Mouse (Mus musculus) brown adipose tissue, adult 24 weeks (tissue): Measurements from ENCODE around the gene Utp3. TPM values are rescaled to one million over a fixed set of nuclear protein-coding genes. Genes with fewer than 3 reads are reported as not detected.
A peak's percentile ranks its signal among the peaks of the same experiment; 100 is the strongest.

Source experiments
- H3K27ac ChIP-seq: fragments of 200-500 bp; replicated peaks from 2 replicates; pipeline ENCODE4 v1.5.1; 2012; ENCODE audit warnings: low read depth, mild to moderate bottlenecking, low read length
- H3K4me1 ChIP-seq: fragments of 200-500 bp; 2 replicates; pipeline ENCODE4 v1.6.1; 2012; ENCODE audit warnings: low read length, mixed read lengths; ENCODE audit not compliant: control insufficient read depth, insufficient read depth, insufficient read length
- H3K4me3 ChIP-seq: fragments of 200-500 bp; 2 replicates; pipeline ENCODE4 v1.5.1; 2012; ENCODE audit warnings: low read depth, mild to moderate bottlenecking, low read length, moderate library complexity; ENCODE audit not compliant: insufficient read depth
- polyA plus RNA-seq: library from polyadenylated mRNA; stranded (reverse); fragments of >200 nt; gene quantifications from 2 replicates; pipeline ENCODE4 v1.2.4, GENCODE M21; 2012; ENCODE audit not compliant: missing spikeins, insufficient read depth, insufficient read length

The Utp3 gene
- polyA plus RNA-seq, 1 experiment = 20.9 TPM

DNA sequence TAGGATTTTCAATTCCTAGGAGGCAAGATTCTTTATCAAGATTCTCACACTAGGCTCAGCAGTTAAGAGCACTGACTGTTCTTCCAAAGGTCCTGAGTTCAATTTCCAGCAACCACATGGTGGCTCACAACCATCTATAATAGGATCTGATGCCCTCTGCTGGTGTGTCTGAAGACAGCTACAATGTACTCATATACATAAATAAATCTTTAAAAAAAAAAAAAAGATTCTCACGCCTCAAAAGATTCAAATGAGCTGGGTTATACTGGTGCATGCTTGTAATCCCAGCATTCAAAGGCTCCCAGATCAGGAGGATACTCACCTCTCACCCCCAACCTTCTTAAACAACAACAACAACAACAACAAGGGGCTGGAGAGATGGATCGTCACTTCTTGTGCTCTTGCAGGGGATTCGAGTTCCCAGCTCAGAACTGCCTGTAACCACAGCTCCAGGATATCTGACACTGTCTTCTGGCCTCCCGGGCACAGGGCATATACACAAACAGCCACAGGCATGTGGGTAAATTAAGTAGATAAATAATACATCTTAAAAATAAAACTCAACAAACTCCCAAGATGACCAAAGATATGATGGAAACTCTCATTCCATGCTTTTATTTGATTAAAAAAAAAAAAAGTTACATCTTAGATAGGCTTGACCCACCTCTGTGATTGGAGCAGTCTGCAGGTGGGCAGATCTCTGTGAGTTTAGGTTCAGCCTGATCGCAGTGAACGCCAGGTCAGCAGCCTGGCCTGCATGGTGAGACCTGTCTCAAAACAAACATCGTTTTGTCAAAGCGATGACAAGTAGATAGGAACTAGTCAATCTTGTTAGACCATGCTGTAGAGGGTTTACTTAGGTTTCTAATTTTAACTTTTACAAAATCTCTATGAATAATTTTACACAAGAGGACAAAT lies 8.9 kb downstream of the Utp3 start:
- Histone ChIP-seq H3K4me3 (no peak overlapping the region), H3K27ac (no peak overlapping the region), H3K4me1 (no peaks in the 10 kb centered on the region)

DNA sequence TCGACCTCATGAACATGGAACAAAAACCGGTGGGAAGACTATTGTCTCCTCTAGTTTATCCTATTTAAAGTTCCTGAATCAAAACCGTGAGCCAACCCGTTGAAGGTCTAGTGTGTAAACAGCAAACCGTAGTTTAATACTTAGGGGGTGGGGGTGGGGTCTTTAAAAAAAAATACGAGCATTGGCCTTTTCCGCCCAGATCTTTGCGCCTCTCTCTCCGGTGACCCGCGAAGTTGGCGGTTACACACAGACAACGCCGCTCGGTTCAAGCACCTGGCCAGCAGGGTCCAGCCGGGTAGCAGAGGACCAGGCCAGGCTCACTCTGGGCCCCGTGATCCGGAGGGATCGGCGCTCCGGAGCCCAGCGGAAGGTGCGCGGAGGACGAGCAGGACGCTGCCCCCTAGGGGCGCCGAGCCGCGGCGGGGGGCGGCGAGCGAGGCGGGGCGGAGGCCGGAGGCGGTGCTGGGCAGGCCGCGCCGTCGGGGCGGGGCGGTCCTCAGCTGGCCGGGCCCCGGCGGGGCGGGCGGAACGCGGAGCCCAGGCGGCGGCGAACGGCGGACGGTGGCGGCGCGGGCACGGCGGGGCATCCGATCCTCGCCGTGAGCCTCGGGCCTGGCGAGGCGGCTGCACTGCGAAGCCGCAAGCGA lies 10.4 kb downstream of the Utp3 start, which contains the start of gene Rufy3:
Rufy3 (plus strand) TSS at position 540 of the 647 bp plus-strand sequence.
- Histone ChIP-seq H3K4me3 (peak within 1 kb of the TSS; percentile 80), H3K27ac (peak within 1 kb of the TSS; percentile 86), H3K4me1 (no peaks in the 10 kb centered on the region)

DNA sequence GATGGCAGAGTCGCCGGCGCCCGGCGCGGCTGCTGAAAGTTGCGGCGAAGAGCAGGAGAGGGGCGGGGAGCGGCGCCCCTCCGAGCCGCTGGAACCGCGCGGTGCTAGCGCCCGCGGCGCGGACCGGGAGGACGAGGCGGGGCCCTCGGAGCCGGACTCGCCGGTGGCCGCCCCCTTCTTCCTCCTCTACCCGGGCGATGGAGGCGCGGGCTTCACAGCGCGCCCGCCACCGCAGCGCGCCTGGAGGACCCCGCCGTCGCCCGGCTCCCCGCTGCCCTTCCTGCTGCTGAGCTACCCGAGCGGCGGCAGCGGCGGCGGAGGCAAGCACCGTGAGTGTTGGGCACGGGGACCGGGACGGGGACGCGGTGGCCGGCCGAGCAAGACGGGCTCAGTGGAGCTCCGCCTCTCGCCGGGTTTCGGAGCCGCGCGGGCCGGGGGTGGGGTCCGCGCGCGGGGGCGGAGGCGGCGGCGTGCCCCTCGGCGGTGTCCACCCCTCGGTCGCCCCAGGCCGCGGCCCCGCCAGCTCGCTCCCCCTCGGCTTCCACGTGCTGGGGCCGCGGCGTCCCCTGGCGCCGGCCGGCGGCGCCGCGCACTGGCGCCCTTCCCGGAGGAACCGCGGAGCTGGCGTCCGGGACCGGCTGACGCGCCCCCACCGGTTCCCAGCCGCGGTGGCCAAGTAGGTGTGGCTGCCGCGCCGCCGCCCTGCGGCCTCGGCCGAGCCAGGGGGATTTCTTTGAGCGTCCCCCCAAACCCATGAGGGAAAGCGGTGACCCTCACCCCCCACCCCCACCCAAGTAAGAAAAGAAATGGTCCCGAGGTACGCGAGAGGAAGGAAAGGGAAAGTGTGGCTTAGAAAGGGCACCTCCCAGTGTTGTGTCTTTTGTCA lies 11.1 kb downstream of the Utp3 start:
- no peaks in the 10 kb centered on the region for H3K4me1 ChIP-seq
- peak overlapping the region; percentile 80 for H3K4me3 ChIP-seq
- H3K27ac ChIP-seq = peak overlapping the region; percentile 67

DNA sequence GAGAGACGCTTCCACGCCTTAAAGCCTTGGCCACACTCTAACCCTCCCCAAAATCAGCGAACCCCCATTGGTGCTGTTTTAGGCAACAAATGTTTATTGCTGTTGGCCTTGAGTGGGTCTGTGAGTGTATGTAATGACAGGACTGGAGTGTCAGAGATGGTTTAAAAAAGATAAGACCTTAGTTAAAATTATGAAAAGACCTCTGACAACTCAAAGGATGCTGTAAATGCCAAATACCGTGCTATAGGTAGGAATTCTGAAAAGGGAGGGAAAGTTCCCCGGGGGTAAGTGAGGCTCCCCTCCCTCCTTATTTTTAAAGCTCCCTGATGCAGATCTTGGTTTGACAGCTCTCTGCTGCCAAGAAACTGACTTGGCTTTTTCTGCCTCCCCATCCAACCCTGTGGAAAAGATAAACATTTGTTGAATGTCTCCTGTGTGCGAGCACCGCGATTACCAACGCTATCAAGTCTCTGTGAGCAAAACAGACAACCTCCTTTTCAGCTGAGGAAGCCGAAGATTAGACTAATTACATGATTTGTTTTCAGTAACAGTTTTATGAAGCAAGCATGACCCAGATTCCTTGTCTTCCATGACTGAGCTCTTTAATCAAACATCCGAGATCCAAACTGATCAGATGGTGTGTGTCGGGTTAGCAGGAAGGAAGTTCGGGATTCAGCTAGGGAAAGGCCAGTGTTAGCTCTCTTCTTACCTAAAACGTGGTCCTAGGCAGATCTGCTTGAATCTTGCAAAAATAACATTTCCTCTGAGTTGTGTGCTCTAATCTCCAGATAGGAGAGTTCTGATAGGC lies 12.0 kb downstream of the Utp3 start:
- Histone ChIP-seq H3K4me1 (no peaks in the 10 kb centered on the region), H3K4me3 (peak overlapping the region; percentile 80), H3K27ac (peak overlapping the region; percentile 60)

DNA sequence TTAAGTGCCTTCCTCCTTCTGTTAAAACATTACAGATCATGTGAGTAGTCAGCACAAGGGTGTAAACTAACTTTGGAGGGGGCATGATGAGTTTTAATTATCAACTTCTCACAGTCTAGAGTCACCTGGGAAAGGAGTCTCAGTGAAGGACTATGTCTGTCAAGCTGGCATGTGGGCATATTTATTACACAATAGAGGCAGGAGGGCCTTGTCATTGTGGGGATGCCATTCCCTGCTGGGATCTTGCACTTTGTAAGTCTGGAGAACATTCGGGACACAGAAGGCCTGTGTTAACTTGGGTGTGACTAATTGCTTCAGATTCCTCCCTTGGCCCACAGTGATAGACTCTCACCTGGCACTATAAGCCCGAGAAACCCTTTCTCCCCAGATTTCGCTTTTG lies 15.3 kb downstream of the Utp3 start:
- H3K27ac ChIP-seq = no peak overlapping the region
- H3K4me1 ChIP-seq = no peaks in the 10 kb centered on the region
- no peak overlapping the region for H3K4me3 ChIP-seq

DNA sequence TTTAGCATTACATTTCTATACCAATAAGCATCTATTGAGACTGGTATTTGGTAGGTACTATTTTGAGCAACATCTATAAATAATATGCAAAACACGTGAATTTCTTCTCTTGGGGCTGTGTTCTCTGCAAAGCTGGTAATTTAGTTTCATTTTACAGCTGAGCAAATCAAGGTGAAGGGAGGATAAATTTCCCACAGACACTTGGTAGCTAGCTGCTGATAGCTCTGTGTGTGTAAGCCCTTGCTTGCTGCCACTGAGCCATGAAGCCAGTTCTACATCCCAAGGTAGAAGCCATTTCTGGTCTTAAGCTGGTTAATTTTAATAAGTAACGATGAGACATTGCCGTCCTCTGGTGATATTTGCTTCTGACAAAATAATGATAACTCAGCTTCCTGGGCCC lies 20.6 kb downstream of the Utp3 start:
- no peak overlapping the region for H3K27ac ChIP-seq

DNA sequence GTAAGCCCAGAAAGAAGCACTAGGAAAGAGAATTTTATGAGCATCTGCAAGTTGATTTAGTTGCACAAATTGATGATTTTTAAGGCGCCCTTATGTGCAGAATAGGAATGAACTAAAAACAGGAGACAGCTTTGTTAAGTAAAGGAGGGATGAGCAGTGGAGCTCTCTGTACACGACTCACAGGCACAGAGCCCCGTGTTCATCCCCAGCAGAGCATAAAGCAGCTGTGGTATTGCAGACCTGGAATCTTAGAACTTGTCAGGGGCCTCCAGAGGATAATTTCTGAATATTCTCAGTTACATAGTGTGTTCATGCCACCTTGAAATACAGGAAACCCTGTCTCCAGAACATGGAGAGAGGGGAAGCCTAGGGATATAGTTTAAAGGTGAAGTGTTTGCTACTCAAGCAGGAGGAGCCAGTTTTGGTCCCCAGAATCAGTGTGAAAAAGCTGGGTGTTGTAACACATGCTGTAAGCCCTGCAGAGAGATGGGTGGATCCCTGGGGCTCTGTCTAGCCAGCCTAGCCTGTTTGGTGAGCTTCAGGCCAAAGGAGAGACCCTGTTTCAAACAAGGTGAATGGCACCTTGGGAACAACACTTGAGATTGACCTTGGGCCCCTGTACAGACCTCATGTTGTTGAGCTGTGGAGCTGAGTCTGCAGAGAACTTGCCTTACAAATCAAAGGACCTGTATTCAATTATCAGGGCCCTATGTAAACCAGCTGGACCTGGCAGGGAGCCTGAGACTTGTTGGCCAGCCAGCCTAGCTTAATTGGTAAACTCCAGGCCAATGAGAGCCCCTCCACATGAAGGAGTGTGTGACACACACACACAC lies 21.5 kb downstream of the Utp3 start:
- Histone ChIP-seq H3K4me3 (no peak overlapping the region), H3K4me1 (peaks cover 5% of the 10 kb centered on the region; the same call in 1 of the 2 replicates), H3K27ac (no peak overlapping the region)

More for the DNA sequence above, 20.6 kb downstream of the Utp3 start:
- peaks cover 5% of the 10 kb centered on the region; the same call in 1 of the 2 replicates for H3K4me1 ChIP-seq
- H3K4me3 ChIP-seq = no peak overlapping the region

DNA sequence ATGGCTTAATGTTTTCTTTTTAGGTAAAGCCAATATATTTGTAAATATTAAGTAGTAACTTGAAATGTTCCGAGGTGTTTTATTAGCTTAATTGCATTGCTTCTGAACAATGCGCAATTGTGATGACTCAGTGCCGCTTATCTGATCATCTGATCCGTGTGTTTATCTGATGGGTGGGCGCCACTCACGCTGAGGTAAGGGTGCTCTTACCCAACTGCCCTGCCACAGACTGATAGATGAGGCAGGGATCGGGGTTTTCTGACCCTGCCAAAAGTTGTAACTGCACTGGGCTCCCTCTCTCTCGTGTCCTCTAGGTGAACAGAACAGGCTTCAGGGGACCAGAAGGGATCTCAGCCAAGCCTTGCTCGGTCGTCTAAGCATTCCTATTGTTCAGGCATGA lies 26.4 kb downstream of the Utp3 start:
- Histone ChIP-seq H3K4me1 (peaks cover 5% of the 10 kb centered on the region; the same call in 1 of the 2 replicates), H3K4me3 (no peak overlapping the region), H3K27ac (no peak overlapping the region)

DNA sequence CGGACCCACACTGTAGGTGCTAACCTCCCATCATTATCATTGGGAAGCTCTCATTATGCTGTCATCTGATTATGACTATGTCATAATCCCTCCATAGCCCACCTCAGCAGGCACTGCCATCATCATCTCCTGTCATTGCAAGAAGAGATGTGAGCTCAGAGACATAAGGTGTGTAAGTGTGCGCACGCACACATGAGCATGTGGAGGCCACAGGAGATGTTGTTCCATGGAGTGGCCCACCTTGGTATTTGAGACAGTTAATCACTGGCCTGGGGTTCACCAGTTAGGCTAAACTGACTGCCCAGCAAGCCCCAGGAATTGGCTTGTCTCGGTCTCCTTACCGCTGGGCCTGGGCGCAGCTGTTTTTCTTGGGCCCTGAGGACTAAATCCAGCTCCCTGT lies 27.1 kb downstream of the Utp3 start:
- H3K27ac ChIP-seq = no peak overlapping the region
- 0 out of 2 replicates have a peak, but pooled peaks cover under 1% of the 10 kb centered on the region for H3K4me1 ChIP-seq
- H3K4me3 ChIP-seq = no peak overlapping the region

DNA sequence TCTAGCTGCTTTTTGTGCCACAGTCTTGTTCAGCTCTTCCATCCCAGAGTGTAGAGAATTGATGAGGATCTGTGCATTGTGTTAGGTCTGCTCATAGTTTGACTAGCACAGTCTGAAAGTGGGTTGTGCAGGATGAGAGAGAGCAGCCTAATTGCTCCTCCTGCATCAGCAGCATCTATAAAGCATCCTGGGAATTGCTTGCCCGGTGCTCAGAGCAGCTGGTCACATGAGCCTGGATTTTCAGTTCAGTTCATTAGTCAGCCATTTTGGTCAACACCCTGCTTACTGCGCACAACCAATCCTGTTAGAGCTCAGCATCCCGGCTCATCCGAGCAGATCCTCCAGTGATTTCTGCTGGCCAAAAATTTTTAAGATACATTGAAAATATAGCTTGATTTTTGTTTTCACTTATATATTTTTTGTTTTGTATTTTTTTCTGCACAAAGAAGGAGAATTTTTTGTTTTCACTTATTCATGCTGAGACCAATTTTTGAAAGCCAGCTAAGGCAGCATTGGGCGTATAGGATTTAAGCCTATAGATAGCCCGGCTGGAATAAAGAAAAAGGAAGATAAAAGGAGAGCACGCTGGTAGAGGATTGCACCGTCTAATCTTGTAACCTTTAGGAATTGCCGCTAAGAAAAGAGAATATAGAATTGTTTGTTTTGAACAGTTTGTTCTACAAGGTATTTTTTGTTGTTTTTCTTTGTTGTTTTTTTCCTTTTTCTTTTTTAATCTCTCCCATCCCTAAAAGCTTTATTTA lies 29.2 kb downstream of the Utp3 start:
- Histone ChIP-seq H3K4me3 (no peak overlapping the region), H3K27ac (no peak overlapping the region), H3K4me1 (peaks cover 7% of the 10 kb centered on the region; the same call in 1 of the 2 replicates)

DNA sequence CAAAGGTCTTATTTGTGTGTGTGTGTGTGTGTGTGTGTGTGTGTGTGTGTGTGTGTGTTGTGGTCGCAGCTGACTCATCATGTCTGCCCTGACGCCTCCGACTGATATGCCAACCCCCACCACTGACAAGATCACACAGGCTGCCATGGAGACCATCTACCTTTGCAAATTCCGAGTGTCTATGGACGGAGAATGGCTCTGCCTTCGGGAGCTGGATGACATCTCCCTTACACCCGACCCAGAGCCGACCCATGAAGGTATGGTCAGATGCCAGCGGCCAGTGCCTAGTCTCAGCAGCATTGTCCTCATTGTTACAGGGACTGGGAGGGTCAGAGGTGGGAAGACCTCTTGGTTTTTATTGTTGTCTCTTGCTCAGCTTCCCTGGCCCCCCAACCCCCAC lies 29.8 kb downstream of the Utp3 start:
- Histone ChIP-seq H3K27ac (no peak overlapping the region), H3K4me3 (no peak overlapping the region)

DNA sequence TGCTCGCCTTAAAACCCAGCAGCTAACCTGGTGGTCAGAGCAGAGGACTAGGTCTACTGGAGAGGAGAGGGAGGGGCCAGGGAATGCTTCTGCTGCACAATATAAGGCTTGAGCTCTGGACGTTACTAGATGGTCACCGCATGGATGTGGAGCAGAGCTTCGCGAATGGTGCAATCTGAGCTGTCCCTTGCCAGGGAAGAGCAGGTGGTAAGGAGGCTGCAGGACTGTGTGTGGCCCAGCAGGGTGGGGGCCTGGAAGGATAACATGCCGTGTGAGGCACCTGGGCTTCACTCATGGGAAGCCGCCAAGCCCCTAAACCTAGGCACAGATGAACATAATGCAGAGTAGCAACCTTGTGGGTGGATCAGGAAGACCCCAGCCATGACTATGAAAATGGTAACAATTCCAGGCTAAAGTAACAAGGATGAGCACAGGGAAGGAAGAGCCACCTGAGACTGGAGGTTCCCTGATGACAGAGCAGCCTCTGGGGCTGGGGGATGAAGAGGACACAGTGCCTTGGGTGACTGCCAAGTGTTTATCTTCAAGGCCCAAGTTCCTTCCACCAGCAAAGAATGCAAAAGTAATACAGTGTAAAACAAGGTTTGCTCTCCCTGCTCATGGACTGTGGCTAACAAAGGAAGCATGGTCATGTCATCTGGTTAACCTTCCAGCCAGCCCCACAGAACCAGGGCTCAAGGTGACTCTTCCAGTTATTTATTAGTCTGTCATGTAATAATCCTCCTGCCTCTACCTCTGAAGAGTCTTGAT lies 32.3 kb downstream of the Utp3 start:
- H3K27ac ChIP-seq = no peak overlapping the region
- H3K4me1 ChIP-seq = peaks cover 7% of the 10 kb centered on the region; the same call in 1 of the 2 replicates
- H3K4me3 ChIP-seq = no peak overlapping the region

More for the DNA sequence above, 29.8 kb downstream of the Utp3 start:
- peaks cover 7% of the 10 kb centered on the region; the same call in 1 of the 2 replicates for H3K4me1 ChIP-seq
